Mouse (Mus musculus) midbrain, embryonic 16.5 days (tissue): ENCODE measurements at regions not wholly inside any gene's neighbourhood (a gene's known extent, or its start where the extent isn't known, plus 50 kb on each side); places are given as distances from the start of the nearest gene placed in this dataset.

Experiments used
- ATAC-seq: fragments of 200-750 bp; cut with Nextera tagmentation; 2 replicates; pipeline ENCODE4 v1.8.0; 2017; ENCODE audit warnings: moderate TSS enrichment
- H3K27ac ChIP-seq: fragments of 300-500 bp; sonication (generic); 2 replicates; pipeline ENCODE4 v1.5.1; 2014; ENCODE audit warnings: mild to moderate bottlenecking, low read length, mixed read lengths
- H3K27me3 ChIP-seq: fragments of 300-500 bp; sonication (generic); 2 replicates; pipeline ENCODE4 v1.6.1; 2014; ENCODE audit warnings: low read depth, low read length, mixed read lengths; ENCODE audit not compliant: control insufficient read depth, insufficient read depth
- H3K36me3 ChIP-seq: fragments of 300-500 bp; sonication (generic); 2 replicates; pipeline ENCODE4 v1.6.1; 2014; ENCODE audit warnings: mild to moderate bottlenecking, low read length, moderate library complexity, mixed read lengths; ENCODE audit not compliant: control insufficient read depth, insufficient read depth
- H3K4me1 ChIP-seq: fragments of 300-500 bp; sonication (generic); 2 replicates; pipeline ENCODE4 v1.6.1; 2014; ENCODE audit warnings: mild to moderate bottlenecking, low read length, mixed read lengths; ENCODE audit not compliant: control insufficient read depth, insufficient read depth
- H3K4me2 ChIP-seq: fragments of 300-500 bp; sonication (generic); 2 replicates; pipeline ENCODE4 v1.6.1; 2014; ENCODE audit warnings: mild to moderate bottlenecking, low read length, mixed read lengths
- H3K4me3 ChIP-seq: fragments of 300-500 bp; sonication (generic); 2 replicates; pipeline ENCODE4 v1.5.1; 2014; ENCODE audit warnings: low read depth, mild to moderate bottlenecking, low read length, moderate library complexity, mixed read lengths
- H3K9ac ChIP-seq: fragments of 300-500 bp; sonication (generic); 2 replicates; pipeline ENCODE4 v1.6.1; 2014; ENCODE audit warnings: low read depth, low read length, mixed read lengths
- H3K9me3 ChIP-seq: fragments of 300-500 bp; sonication (generic); replicated peaks from 2 replicates; pipeline ENCODE4 v1.6.1; 2014; ENCODE audit warnings: mild to moderate bottlenecking, low read length, mixed read lengths; ENCODE audit not compliant: control insufficient read depth, poor library complexity, severe bottlenecking
- WGBS: fragments of 180-500 bp; shearing (Covaris S2); extraction: QIAGEN DNeasy Blood & Tissue Kit; methylation state at CpG from one replicate; pipeline ENCODE4 v1.1.7; 2014; 5-methylcytosine and 5-hydroxymethylcytosine counted together

GRCm38 (mm10) chr2:159718738-159719137 lies 615.2 kb downstream of the Gm826 start:
- no peaks in the 10 kb centered on the region for H3K27me3 ChIP-seq
- no peaks in the 10 kb centered on the region for H3K9me3 ChIP-seq
- H3K36me3 ChIP-seq: no peaks in the 10 kb centered on the region
- no peak overlapping the region for H3K9ac ChIP-seq
- no peak overlapping the region for H3K27ac ChIP-seq
- no peak overlapping the region for H3K4me2 ChIP-seq
- H3K4me3 ChIP-seq: no peak overlapping the region
- no peaks in the 10 kb centered on the region for H3K4me1 ChIP-seq
- 51% methylated on average over 2 of the region's 2 CpGs for WGBS
- no peak for ATAC-seq

- H3K27me3 ChIP-seq: no peaks in the 10 kb centered on the region
- no peak overlapping the region for H3K4me2 ChIP-seq
- H3K4me1 ChIP-seq: no peaks in the 10 kb centered on the region
- H3K9me3 ChIP-seq: no peaks in the 10 kb centered on the region
- H3K27ac ChIP-seq: no peak overlapping the region
- H3K4me3 ChIP-seq: no peak overlapping the region
- ATAC-seq: no peak
- no peaks in the 10 kb centered on the region for H3K36me3 ChIP-seq
- 46% methylated on average over 7 of the region's 7 CpGs for WGBS
- no peak overlapping the region for H3K9ac ChIP-seq
Measured at GRCm38 (mm10) chr2:159725158-159726076, 608.5 kb downstream of the Gm826 start.

GRCm38 (mm10) chr2:159729301-159729700 lies 604.7 kb downstream of the Gm826 start:
- Histone ChIP-seq H3K4me3 (no peak overlapping the region), H3K4me2 (no peak overlapping the region), H3K9ac (no peak overlapping the region), H3K27me3 (no peaks in the 10 kb centered on the region), H3K4me1 (no peaks in the 10 kb centered on the region), H3K27ac (no peak overlapping the region), H3K9me3 (no peaks in the 10 kb centered on the region), H3K36me3 (no peaks in the 10 kb centered on the region)
- no peak for ATAC-seq
- WGBS: 90% methylated on average over 3 of the region's 3 CpGs

- H3K9ac ChIP-seq: no peak overlapping the region
- H3K4me1 ChIP-seq: no peaks in the 10 kb centered on the region
- no peak overlapping the region for H3K4me3 ChIP-seq
- H3K36me3 ChIP-seq: no peaks in the 10 kb centered on the region
- H3K27ac ChIP-seq: no peak overlapping the region
- no peaks in the 10 kb centered on the region for H3K9me3 ChIP-seq
- no peak for ATAC-seq
- no peak overlapping the region for H3K4me2 ChIP-seq
- WGBS: 86% methylated on average over 8 of the region's 8 CpGs
- H3K27me3 ChIP-seq: no peaks in the 10 kb centered on the region
Measured at GRCm38 (mm10) chr2:159730221-159730620, 603.7 kb downstream of the Gm826 start.

- H3K9me3 ChIP-seq: no peaks in the 10 kb centered on the region
- ATAC-seq: no peak
- no peak overlapping the region for H3K4me2 ChIP-seq
- no peak overlapping the region for H3K4me3 ChIP-seq
- H3K36me3 ChIP-seq: no peaks in the 10 kb centered on the region
- H3K4me1 ChIP-seq: no peaks in the 10 kb centered on the region
- H3K27me3 ChIP-seq: no peaks in the 10 kb centered on the region
- no peak overlapping the region for H3K27ac ChIP-seq
- H3K9ac ChIP-seq: no peak overlapping the region
Measured at GRCm38 (mm10) chr2:159731305-159731704, 602.7 kb downstream of the Gm826 start.

- Histone ChIP-seq H3K27me3 (no peaks in the 10 kb centered on the region), H3K9me3 (no peaks in the 10 kb centered on the region), H3K27ac (no peak overlapping the region; the same call in 1 of the 2 replicates), H3K4me1 (no peaks in the 10 kb centered on the region), H3K4me3 (no peak overlapping the region), H3K36me3 (no peaks in the 10 kb centered on the region), H3K4me2 (no peak overlapping the region), H3K9ac (no peak overlapping the region)
- WGBS: 58% methylated on average over 3 of the region's 3 CpGs
- no peak for ATAC-seq
Measured at GRCm38 (mm10) chr2:159732413-159732812, 601.5 kb downstream of the Gm826 start.

GRCm38 (mm10) chr2:159734576-159734975 lies 599.4 kb downstream of the Gm826 start:
- WGBS: 89% methylated on average over 5 of the region's 5 CpGs
- ATAC-seq: no peak
- H3K4me2 ChIP-seq: no peak overlapping the region
- no peaks in the 10 kb centered on the region for H3K4me1 ChIP-seq
- H3K36me3 ChIP-seq: no peaks in the 10 kb centered on the region
- no peak overlapping the region for H3K4me3 ChIP-seq
- H3K9me3 ChIP-seq: no peaks in the 10 kb centered on the region
- H3K27me3 ChIP-seq: no peaks in the 10 kb centered on the region
- H3K9ac ChIP-seq: no peak overlapping the region
- no peak overlapping the region for H3K27ac ChIP-seq

GRCm38 (mm10) chr2:159755541-159756011 lies 578.4 kb downstream of the Gm826 start:
- 41% methylated on average over 7 of the region's 7 CpGs for WGBS
- Histone ChIP-seq H3K4me1 (no peaks in the 10 kb centered on the region), H3K36me3 (no peaks in the 10 kb centered on the region), H3K9ac (no peak overlapping the region), H3K4me2 (no peak overlapping the region), H3K9me3 (no peaks in the 10 kb centered on the region), H3K4me3 (no peak overlapping the region), H3K27me3 (no peaks in the 10 kb centered on the region), H3K27ac (no peak overlapping the region)
- ATAC-seq: peak; percentile 51; the same call in 1 of the 2 replicates

GRCm38 (mm10) chr2:159760806-159761205 lies 573.2 kb downstream of the Gm826 start:
- no peaks in the 10 kb centered on the region for H3K27me3 ChIP-seq
- ATAC-seq: no peak
- H3K4me1 ChIP-seq: no peaks in the 10 kb centered on the region
- no peak overlapping the region for H3K27ac ChIP-seq
- WGBS: 79% methylated on average over 6 of the region's 6 CpGs
- no peak overlapping the region for H3K9ac ChIP-seq
- no peak overlapping the region for H3K4me3 ChIP-seq
- H3K36me3 ChIP-seq: no peaks in the 10 kb centered on the region
- no peaks in the 10 kb centered on the region for H3K9me3 ChIP-seq
- no peak overlapping the region for H3K4me2 ChIP-seq
